Mouse (Mus musculus) kidney, postnatal 10 days (tissue): ENCODE measurements around the gene Psg17.
"Not testable (repeated sequence)": the region's sequence is repeated elsewhere in the genome, so short reads cannot be mapped to it uniquely, and the experiment has no call there.

ENCODE experiments used
- DNase-seq: peaks from one replicate; pipeline ENCODE4 v3.0.0; 2021; ENCODE audit warnings: mixed read lengths

Gene Psg17

DNA sequence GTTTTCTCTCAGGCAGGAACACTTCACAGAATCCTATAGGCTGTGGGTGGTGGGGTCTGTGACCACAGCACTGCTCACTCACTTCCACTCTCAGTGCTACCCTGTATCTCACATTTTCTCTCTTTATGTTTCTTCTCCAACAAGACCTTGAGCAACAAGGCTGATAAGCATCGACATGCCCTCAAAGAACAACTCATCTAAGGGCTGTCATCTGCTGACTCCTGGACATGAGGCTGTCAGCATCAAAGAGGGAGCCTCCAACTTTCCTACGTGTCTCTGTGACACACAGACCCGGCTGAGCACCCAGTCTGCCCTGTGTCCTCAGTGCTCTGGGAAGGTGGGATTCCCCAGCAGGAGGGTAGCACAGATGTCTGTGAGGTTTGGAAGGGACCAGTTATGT is at the start of gene Psg17:
Gene Psg17 (minus strand): TSS at position 101 of the 400 bp plus-strand sequence.
- DNase-seq, result no peak

DNA sequence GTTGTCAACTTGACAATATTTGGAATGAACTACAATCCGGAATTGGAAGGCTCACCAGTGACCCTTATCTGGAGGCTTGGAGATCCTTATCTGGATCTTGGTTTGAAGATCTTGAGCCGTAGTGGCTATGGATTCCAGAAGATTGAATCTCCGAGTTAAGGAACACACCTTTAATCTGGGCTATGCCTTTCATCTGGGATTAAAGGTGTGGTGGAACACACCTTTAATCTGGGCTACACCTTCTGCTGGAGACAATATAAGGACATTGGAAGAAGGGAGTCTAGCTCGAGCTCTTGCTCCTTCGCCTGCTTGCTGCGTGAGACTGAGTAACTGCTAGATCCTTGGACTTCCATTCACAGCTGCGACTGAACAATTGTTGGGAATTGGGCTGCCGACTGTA is 49.6 kb upstream of the Psg17 start, which contains the start of gene Pglyrp1:
Gene Pglyrp1 (plus strand): TSS at position 301 of the 400 bp plus-strand sequence.
- DNase-seq, result not testable (repeated sequence)

DNA sequence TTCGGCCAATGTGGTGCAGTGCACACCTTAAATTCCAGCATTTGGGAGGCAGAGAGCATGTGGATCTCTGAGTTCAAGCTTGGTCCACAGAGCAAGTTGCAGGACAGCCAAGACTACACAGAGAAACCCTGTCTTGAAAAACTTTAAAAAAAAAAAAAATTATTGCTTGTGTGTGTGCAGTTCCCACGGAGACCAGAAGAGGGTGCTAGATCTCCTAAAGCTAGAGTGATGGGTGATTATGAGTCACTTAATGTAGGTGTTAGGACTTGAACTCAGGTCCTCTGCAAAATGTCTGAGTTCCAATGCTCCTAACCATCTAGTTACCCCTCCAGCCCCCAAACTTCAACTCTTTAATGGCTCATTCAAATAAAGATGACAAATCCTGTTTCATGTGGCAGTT is 47.1 kb upstream of the Psg17 start:
- no peak for DNase-seq

DNA sequence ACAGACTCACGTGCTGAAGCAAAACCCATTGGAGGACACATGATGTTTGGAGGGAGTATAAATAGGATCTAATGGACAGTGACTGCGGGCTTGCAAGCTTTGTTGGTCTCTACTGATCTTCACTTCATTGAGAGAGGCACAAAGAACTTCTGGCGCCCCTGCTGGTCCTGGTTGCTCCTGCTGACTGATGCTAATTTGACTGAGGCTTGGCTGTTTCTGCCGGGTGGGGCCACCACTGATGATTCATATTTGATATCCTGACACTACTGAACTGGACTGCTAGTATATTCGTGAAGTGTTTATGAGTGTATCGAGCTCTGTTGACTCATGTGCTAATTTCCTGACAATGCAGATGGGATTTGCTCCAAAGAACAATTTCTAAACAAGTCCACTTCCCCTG is 41.4 kb upstream of the Psg17 start:
- no peak for DNase-seq

DNA sequence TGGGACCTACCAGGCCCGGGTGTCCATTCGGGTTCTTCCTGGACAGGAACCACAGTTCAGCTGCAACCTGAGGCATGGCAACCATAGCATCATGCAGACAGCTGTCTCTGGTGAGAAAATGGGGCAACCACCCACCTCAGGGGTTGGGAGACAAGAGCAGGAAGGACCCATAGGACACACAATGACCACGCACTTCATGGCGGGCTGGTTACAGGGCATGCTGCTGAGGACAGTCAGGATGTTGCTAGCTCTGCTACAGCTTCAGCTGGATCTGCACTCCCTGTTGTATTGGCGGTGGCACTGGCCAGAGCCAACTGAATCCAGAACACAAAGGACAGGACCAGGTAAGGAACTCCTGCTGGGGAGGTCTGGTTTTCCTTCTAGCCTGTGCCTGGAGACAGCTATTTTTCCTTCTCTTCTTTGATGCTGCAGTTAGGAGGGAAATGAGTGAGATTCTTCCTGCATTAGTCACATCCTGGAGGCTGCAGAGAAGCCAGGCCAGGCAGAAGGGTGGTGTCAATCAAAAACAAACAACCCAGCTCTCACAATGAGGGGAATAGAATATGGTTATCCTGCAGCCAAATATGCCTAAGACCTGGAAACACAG is 37.0 kb upstream of the Psg17 start:
- peak; percentile 30 for DNase-seq

- DNase-seq, result no peak
Measured at GRCm38 (mm10) chr7:18848395-18848794, 27.0 kb upstream of the Psg17 start.

DNA sequence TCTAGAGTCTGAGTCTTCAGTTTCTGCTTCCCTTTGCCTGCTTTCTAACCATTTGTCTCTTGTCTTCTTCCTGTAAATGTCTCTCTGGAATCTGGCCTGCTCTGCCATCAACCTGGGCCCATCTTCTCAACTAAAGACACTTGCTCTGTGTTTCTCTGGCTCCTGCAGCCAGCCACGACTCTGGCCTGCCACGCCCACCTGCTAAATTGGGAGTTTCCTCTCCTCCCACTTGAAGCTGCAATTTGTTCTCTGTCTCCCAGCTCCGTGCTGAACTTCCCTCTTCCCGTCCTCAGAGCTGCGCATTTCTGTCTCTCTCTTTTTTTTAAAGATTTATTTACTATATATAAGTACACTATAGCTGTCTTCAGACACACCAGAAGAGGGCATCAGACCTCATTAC is 23.4 kb upstream of the Psg17 start:
- DNase-seq, result peak; percentile 21

DNA sequence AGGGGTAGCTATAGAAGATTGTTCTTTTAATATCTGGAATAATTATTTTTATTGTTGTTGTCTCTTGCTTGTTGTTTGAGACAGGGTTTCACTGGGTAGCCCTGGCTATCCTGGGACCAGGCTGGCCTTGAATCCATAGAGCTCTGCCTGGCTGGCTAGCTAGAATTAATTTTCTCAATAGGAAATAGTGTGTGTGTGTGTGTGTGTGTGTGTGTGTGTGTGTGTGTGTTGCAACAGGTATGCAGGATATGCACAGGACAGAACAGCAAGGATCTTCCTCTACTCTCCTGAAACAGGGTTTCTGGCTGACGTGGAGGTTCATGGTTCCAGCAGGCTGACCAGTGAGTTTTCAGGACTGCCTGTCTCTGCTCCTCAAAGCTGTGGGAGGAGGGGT is 19.8 kb upstream of the Psg17 start:
- peak; percentile 9 for DNase-seq

- DNase-seq, result peak; percentile 76
Measured at GRCm38 (mm10) chr7:18840386-18841173, 19.2 kb upstream of the Psg17 start.

DNA sequence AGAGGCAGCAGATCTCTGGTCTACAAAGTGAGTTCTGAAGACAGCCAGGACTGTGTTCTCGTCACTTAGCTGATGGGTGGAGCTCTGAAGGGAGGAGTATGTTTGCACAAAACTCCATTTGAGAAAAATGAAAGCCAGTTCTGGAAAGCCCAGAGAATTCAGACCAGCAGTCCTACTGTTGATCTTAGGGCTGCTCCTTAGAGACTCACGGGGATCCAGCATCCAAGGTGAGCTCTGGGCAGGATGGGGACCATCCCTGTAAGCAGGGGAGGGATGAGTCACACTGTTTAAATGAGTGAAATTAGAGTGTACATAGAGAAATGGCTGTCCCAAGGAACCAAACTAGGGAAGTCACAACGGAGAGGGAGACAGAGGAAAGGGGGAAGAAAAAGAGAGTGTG is 18.5 kb upstream of the Psg17 start, which contains the start of gene Mill2:
Gene Mill2 (plus strand): TSS at position 102 of the 400 bp plus-strand sequence.
- peak; percentile 31 for DNase-seq

- DNase-seq, result peak; percentile 48
Measured at GRCm38 (mm10) chr7:18832298-18832697, 10.9 kb upstream of the Psg17 start.

GRCm38 (mm10) chr7:18829545-18829944 is 8.1 kb upstream of the Psg17 start:
- DNase-seq, result no peak

GRCm38 (mm10) chr7:18828592-18828991 is 7.2 kb upstream of the Psg17 start:
- DNase-seq, result peak; percentile 31

DNA sequence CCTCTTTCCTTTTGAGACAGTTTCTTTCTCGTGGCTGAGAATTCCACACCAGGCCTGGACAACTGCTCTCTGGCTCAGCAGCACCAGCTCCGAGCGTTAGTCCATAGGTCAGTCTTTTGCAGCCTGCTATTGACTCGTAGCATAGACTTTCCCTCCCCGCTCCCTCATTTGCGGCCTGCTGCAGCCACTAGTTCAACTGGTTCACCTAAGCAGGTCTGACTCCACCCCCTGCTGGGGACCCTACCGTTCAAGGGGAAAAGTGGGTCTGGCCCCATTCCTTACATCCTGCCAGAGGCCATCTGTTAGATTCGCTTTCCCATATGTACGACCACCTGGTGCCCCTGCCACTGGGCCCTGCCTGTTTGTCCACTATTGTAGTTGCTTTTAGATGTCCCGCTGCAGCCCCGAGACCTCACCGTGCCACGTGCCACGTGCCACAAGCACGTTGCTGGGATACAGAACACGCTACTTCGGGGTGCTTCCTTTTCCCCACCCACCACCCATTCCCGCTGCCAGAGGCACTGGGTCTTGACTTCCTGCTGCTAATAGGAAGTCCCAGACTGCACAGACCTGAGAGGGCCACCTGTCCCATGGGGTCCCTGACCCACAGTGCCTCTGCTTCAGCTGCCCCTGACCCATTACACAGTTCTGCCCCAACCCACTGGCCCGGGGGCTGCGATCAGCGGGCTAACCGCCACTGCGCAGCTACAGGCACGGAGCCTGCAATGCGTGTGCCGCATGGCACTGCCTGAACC is 6.6 kb upstream of the Psg17 start:
- no peak for DNase-seq

DNA sequence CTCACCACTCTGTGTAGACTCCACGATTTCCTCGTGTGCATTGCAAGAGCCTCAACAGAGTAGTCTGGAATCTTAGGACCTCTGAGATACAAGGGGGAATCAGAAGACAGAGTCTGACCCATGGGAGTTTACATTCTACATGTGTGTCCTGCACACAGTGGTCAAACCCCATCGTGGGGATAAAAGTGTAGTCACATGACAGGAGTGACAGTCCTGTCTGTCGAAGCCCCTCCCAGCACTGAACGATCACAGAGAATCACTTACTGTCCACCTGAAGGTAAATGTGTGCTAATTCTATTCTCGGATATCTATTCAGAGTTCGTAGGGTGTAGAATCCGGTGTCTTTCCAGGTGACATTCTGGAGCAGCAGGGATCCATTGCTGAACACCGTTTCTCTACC is 3.1 kb downstream of the Psg17 start:
- no peak for DNase-seq

DNA sequence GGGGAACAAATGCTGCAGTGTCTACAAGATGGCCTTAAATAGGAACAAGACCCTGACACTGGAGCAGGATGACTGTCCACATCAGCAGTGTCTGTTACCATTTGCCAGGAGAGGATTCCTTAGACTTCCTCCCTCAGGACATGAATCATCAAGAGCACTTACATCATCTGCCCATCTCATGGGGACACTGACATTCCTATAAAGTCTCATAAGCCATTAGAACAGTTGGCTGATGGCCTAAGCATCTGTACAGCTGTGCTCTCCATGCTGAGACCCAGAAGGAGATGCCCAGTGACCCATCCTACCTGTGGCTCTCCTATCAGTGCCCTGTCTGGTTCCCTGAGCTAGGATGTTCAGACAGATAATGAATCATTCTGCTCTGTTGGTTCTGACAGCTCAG is 17.9 kb downstream of the Psg17 start:
- DNase-seq, result no peak

DNA sequence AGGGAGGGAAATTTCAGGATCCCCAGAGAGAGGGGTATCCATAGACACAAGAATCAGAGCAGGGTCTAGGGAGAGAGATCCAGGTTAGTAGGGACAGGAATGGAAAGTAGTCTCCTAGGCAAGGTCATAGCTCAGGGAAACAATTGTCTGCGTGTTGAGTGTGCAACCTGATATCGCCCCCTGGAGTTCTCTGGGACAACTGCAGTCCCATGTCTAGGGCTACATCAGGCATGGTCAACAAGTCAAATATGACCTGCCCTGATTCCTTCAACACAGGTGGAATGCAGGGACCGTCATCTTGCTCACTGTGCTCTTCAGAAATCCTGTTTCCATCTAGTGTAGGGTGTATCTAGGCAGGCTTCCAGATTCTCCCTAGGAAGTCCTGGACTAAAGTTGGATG is 22.3 kb downstream of the Psg17 start:
- no peak for DNase-seq

- DNase-seq, result no peak
Measured at GRCm38 (mm10) chr7:18798420-18798819, 23.0 kb downstream of the Psg17 start, which contains the start of gene Psg19. Gene Psg19, minus strand, starts transcription at chr7:18798520.

GRCm38 (mm10) chr7:18790671-18791070 is 30.7 kb downstream of the Psg17 start:
- DNase-seq, result not testable (repeated sequence)

- DNase-seq, result not testable (repeated sequence)
Measured at GRCm38 (mm10) chr7:18781301-18781700, 40.1 kb downstream of the Psg17 start.

DNA sequence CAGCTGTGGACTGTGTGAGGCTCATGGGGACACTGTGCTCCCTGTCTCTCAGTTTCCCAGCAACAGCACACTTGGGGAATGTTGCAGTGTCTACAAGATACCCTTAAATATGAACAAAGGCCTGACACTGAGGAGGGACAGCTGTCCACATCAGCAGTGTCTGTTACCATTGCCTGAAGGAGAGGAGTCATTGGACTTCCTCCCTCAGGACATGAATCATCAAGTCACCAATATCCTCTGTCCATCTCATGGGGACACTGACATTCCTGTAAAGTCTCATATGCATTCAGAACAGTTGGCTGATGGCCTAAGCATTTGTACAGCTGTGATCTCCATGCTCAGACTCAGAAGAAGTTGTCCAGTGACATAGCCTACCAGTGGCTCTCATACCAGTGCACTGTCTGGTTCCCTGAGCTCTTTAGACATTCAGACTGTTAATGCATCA is 42.0 kb downstream of the Psg17 start:
- peak; percentile 7 for DNase-seq
